Comparison of ENCODE assay signal across 9 mouse cellular contexts in the genomic region with DNA sequence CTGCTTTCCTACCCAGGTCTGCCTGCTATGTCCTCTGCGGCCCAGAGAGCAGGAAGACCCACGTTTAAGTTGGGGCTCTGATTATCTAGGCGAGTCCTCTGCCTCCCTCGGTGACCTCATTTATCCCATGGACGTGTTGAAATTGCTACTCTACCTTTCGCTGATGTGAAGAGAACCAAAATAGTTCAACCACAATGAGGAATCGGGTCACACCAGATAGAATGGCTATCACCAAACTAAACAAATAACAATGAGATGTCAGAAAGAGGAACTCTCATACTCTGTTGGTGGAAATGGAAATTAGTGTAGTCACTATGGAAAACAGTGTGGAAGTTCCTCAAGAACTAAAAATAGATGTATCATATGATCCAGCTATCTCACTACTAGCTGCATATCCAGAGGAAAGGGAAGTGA. TPM values are rescaled to one million over a fixed set of nuclear protein-coding genes. Genes with fewer than 3 reads are reported as not detected.
A peak's percentile ranks its signal among the peaks of the same experiment; 100 is the strongest.
DNase-seq lines count a peak whose midpoint lies in the region; ATAC-seq lines count a peak whose summit lies in the region.
"Had no signal": no experiment of that assay in that cellular context is flagged by ENCODE, and none has a peak within 500 bp of the region (broad histone marks: within the 10 kb centered on the region; RNA-seq: fewer than 3 reads in every experiment).

No protein-coding gene starts in this region.

- H3K27me3 ChIP-seq in heart, embryonic 10.5 days (ENCODE audit: insufficient read depth, poor library complexity, severe bottlenecking): no peaks in the 10 kb centered on the region
- H3K27me3 ChIP-seq in embryonic facial prominence, embryonic 14.5 days (replicated peaks; ENCODE audit: control insufficient read depth, insufficient read depth, low read length): no peaks in the 10 kb centered on the region
- no peaks in the 10 kb centered on the region for H3K27me3 ChIP-seq in liver, embryonic 15.5 days
- H3K27me3 ChIP-seq: limb, embryonic 13.5 days had no signal

- H3K9ac ChIP-seq in embryonic facial prominence, embryonic 14.5 days (ENCODE audit: low read depth, low read length): no peak overlapping the region
- no peak overlapping the region for H3K9ac ChIP-seq in liver, embryonic 15.5 days
- H3K9ac ChIP-seq: limb, embryonic 13.5 days had no signal

- peak overlapping the region; percentile 27 for H3K4me3 ChIP-seq in heart, embryonic 10.5 days
- no peak overlapping the region for H3K4me3 ChIP-seq in embryonic facial prominence, embryonic 14.5 days (ENCODE audit: low read depth, low read length)
- no peak overlapping the region for H3K4me3 ChIP-seq in liver, embryonic 15.5 days (replicated peaks)
- H3K4me3 ChIP-seq: limb, embryonic 13.5 days had no signal

- no peaks in the 10 kb centered on the region for H3K36me3 ChIP-seq in heart, embryonic 10.5 days
- H3K36me3 ChIP-seq in embryonic facial prominence, embryonic 14.5 days (ENCODE audit: control insufficient read depth, insufficient read depth, low read length): no peaks in the 10 kb centered on the region
- no peaks in the 10 kb centered on the region for H3K36me3 ChIP-seq in liver, embryonic 15.5 days (replicated peaks)
- H3K36me3 ChIP-seq: limb, embryonic 13.5 days had no signal

- H3K4me1 ChIP-seq in heart, embryonic 10.5 days: peaks cover 39% of the 10 kb centered on the region
- peaks cover 21% of the 10 kb centered on the region for H3K4me1 ChIP-seq in embryonic facial prominence, embryonic 14.5 days (ENCODE audit: control insufficient read depth, insufficient read depth, low read length)
- H3K4me1 ChIP-seq in liver, embryonic 15.5 days (replicated peaks): peaks cover 57% of the 10 kb centered on the region

- WGBS in heart, embryonic 10.5 days: 37% methylated on average over 7 of the region's 7 CpGs
- WGBS in embryonic facial prominence, embryonic 14.5 days: 85% methylated on average over 7 of the region's 7 CpGs
- WGBS in liver, embryonic 15.5 days (ENCODE audit: insufficient replicate concordance): 17% methylated on average over 7 of the region's 7 CpGs

- H3K27ac ChIP-seq in heart, embryonic 10.5 days: peak overlapping the region; percentile 85
- peak overlapping the region; percentile 65 for H3K27ac ChIP-seq in embryonic facial prominence, embryonic 14.5 days (replicated peaks; ENCODE audit: low read depth, low read length)
- peak overlapping the region; percentile 82 for H3K27ac ChIP-seq in liver, embryonic 15.5 days (replicated peaks)
- H3K27ac ChIP-seq: limb, embryonic 13.5 days had no signal

- H3K4me2 ChIP-seq in embryonic facial prominence, embryonic 14.5 days (ENCODE audit: low read depth, low read length): no peak overlapping the region
- peak overlapping the region; percentile 21; the same call in 1 of the 2 replicates for H3K4me2 ChIP-seq in liver, embryonic 15.5 days
- H3K4me2 ChIP-seq: limb, embryonic 13.5 days had no signal

- no peak for DNase-seq in heart, embryonic 10.5 days (ENCODE audit: low spot score)
- no peak for DNase-seq in heart, adult 11 months
- DNase-seq in 3T3-L1 (ENCODE audit: low read depth, low spot score): peak; percentile 49
- DNase-seq in embryonic facial prominence, embryonic 14.5 days (ENCODE audit: low spot score): no peak
- no peak for DNase-seq in cerebellum, postnatal 25 days
- DNase-seq in urinary bladder, postnatal 4 days (ENCODE audit: low spot score in 2 of 2): no peak
- no peak for DNase-seq in embryo, embryonic 10 days (ENCODE audit: low spot score)

- no peak for ATAC-seq in embryonic facial prominence, embryonic 14.5 days (ENCODE audit: low read depth)
- ATAC-seq in liver, embryonic 15.5 days (ENCODE audit: insufficient read depth): peak; percentile 22

- no peaks in the 10 kb centered on the region for H3K9me3 ChIP-seq in heart, embryonic 10.5 days
- no peaks in the 10 kb centered on the region for H3K9me3 ChIP-seq in embryonic facial prominence, embryonic 14.5 days (ENCODE audit: control insufficient read depth, low read length)
- no peaks in the 10 kb centered on the region for H3K9me3 ChIP-seq in liver, embryonic 15.5 days (replicated peaks)
- H3K9me3 ChIP-seq: limb, embryonic 13.5 days had no signal

RNA-seq across cellular contexts. Expression of a gene that starts 22.1 kb away (rescaled TPM):
- polyA plus RNA-seq in heart, embryonic 10.5 days (2016; fragmentation: Nextera tagmentation; extraction: Ambion mirVana): not detected in 2 replicates
- polyA plus RNA-seq in embryonic facial prominence, embryonic 14.5 days (2014; fragmentation: Nextera tagmentation; extraction: Ambion mirVana): not detected in 2 replicates
- polyA plus RNA-seq in liver, embryonic 15.5 days (2015; fragmentation: Nextera tagmentation; extraction: Ambion mirVana): 0.09 TPM in 1 of 2 replicates, not detected in the other
- polyA plus RNA-seq: limb, embryonic 13.5 days had no signal

RNA-seq across cellular contexts. Expression of a gene that starts 37.7 kb away (rescaled TPM):
- 12.8 and 14.2 TPM in 2 replicates for polyA plus RNA-seq in heart, embryonic 10.5 days (2016; fragmentation: Nextera tagmentation; extraction: Ambion mirVana)
- polyA plus RNA-seq in embryonic facial prominence, embryonic 14.5 days (2014; fragmentation: Nextera tagmentation; extraction: Ambion mirVana): 12.9 and 14.3 TPM in 2 replicates
- polyA plus RNA-seq in liver, embryonic 15.5 days (2015; fragmentation: Nextera tagmentation; extraction: Ambion mirVana): 27.0 and 27.3 TPM in 2 replicates

RNA-seq across cellular contexts. Expression of a gene that starts 44.8 kb away (rescaled TPM):
- 16.7 and 17.7 TPM in 2 replicates for polyA plus RNA-seq in heart, embryonic 10.5 days (2016; fragmentation: Nextera tagmentation; extraction: Ambion mirVana)
- 5.9 and 7.2 TPM in 2 replicates for polyA plus RNA-seq in embryonic facial prominence, embryonic 14.5 days (2014; fragmentation: Nextera tagmentation; extraction: Ambion mirVana)
- polyA plus RNA-seq in liver, embryonic 15.5 days (2015; fragmentation: Nextera tagmentation; extraction: Ambion mirVana): 10.0 and 13.2 TPM in 2 replicates
